Mouse (Mus musculus) ES-E14 (cell line): ENCODE results near the gene Setx.

Source experiments
- CHD2 ChIP-seq: IDR thresholded peaks from 2 replicates; pipeline ENCODE4 v1.6.1; 2014; ENCODE audit warnings: mild to moderate bottlenecking, low read depth, low read length, inconsistent platforms
- ZC3H11A ChIP-seq: IDR thresholded peaks from 2 replicates; pipeline ENCODE4 v1.6.1; 2012; ENCODE audit warnings: low read depth, mild to moderate bottlenecking, inconsistent platforms, low read length, borderline replicate concordance
- ZNF384 ChIP-seq: IDR thresholded peaks from 2 replicates; pipeline ENCODE4 v1.6.1; 2012; ENCODE audit warnings: low read depth, low read length, inconsistent platforms

- no peak for TF ChIP-seq ZC3H11A
- TF ChIP-seq CHD2: no peak
- no peak for TF ChIP-seq ZNF384
Measured at GRCm38 (mm10) chr2:29099646-29100045, 24.3 kb upstream of the Setx start.
